Mouse (Mus musculus): Measurements from ENCODE around the gene Svs5.
"Not testable (repeated sequence)": the region's sequence is repeated elsewhere in the genome, so short reads cannot be mapped to it uniquely, and the experiment has no call there.

Svs5 gene

GRCm38 (mm10) chr2:164332440-164332839 is at the start of gene Svs5:
Gene Svs5, plus strand, starts transcription at chr2:164332740.
- not testable (repeated sequence) for DNase-seq (ENCODE audit: low spot score)

- not testable (repeated sequence) for DNase-seq (ENCODE audit: low spot score)
These were observed 43.6 kb upstream of the Svs5 start, which contains the start of gene Svs3a for GRCm38 (mm10) chr2:164288968-164289367. Gene Svs3a, plus strand, starts transcription at chr2:164289268.

- DNase-seq (ENCODE audit: low spot score): no peak
These were observed 19.9 kb upstream of the Svs5 start for GRCm38 (mm10) chr2:164312599-164312998.

- not testable (repeated sequence) for DNase-seq (ENCODE audit: low spot score)
These were observed 17.1 kb upstream of the Svs5 start for GRCm38 (mm10) chr2:164315460-164315859.

- not testable (repeated sequence) for DNase-seq (ENCODE audit: low spot score)
These were observed 16.1 kb upstream of the Svs5 start, which contains the start of gene Svs6 for GRCm38 (mm10) chr2:164316451-164316850. Gene Svs6, plus strand, starts transcription at chr2:164316751.

GRCm38 (mm10) chr2:164320983-164321382 is 11.6 kb upstream of the Svs5 start:
- DNase-seq (ENCODE audit: low spot score): no peak

GRCm38 (mm10) chr2:164343732-164344131 is 11.2 kb downstream of the Svs5 start:
- DNase-seq (ENCODE audit: low spot score): not testable (repeated sequence)

- not testable (repeated sequence) for DNase-seq (ENCODE audit: low spot score)
These were observed 15.2 kb downstream of the Svs5 start for GRCm38 (mm10) chr2:164347697-164348096.

- DNase-seq (ENCODE audit: low spot score): peak; percentile 39
These were observed 16.4 kb downstream of the Svs5 start for GRCm38 (mm10) chr2:164348980-164349379.

- no peak for DNase-seq (ENCODE audit: low spot score)
These were observed 20.2 kb downstream of the Svs5 start for GRCm38 (mm10) chr2:164352697-164353096.

GRCm38 (mm10) chr2:164353356-164353755 is 20.8 kb downstream of the Svs5 start:
- DNase-seq (ENCODE audit: low spot score): no peak

- no peak for DNase-seq (ENCODE audit: low spot score)
These were observed 23.8 kb downstream of the Svs5 start for GRCm38 (mm10) chr2:164356177-164356967.

- DNase-seq (ENCODE audit: low spot score): peak; percentile 45
These were observed 25.8 kb downstream of the Svs5 start for GRCm38 (mm10) chr2:164358373-164358772.

- no peak for DNase-seq (ENCODE audit: low spot score)
These were observed 26.5 kb downstream of the Svs5 start for GRCm38 (mm10) chr2:164359031-164359430.

GRCm38 (mm10) chr2:164359668-164360067 is 27.1 kb downstream of the Svs5 start:
- no peak for DNase-seq (ENCODE audit: low spot score)

GRCm38 (mm10) chr2:164360974-164361657 is 28.6 kb downstream of the Svs5 start:
- DNase-seq (ENCODE audit: low spot score): no peak

- no peak for DNase-seq (ENCODE audit: low spot score)
These were observed 34.4 kb downstream of the Svs5 start for GRCm38 (mm10) chr2:164366947-164367346.

- no peak for DNase-seq (ENCODE audit: low spot score)
These were observed 36.1 kb downstream of the Svs5 start for GRCm38 (mm10) chr2:164368620-164369105.

GRCm38 (mm10) chr2:164371371-164371770 is 38.8 kb downstream of the Svs5 start:
- DNase-seq (ENCODE audit: low spot score): no peak

- no peak for DNase-seq (ENCODE audit: low spot score)
These were observed 40.0 kb downstream of the Svs5 start for GRCm38 (mm10) chr2:164372408-164373053.

GRCm38 (mm10) chr2:164373187-164373586 is 40.6 kb downstream of the Svs5 start:
- no peak for DNase-seq (ENCODE audit: low spot score)

All from embryo, embryonic 10 days (tissue).